Comparison of ENCODE assay signal across 12 mouse cellular contexts in genomic region chr12:101782787-101783186, GRCm38 (mm10). TPM values are rescaled to one million over a fixed set of nuclear protein-coding genes. Genes with fewer than 3 reads are reported as not detected.
A peak's percentile ranks its signal among the peaks of the same experiment; 100 is the strongest.
DNase-seq lines count a peak whose midpoint lies in the region; ATAC-seq and TF ChIP-seq lines count a peak whose summit lies in the region.
"Had no signal": no experiment of that assay in that cellular context is flagged by ENCODE, and none has a peak within 500 bp of the region (broad histone marks: within the 10 kb centered on the region; RNA-seq: fewer than 3 reads in every experiment).

No protein-coding gene starts in this region.

- H3K27ac ChIP-seq in liver, postnatal 0 days (ENCODE audit: low read depth), result no peak overlapping the region
- H3K27ac ChIP-seq: heart, embryonic 15.5 days; hindbrain, postnatal 0 days had no signal

- peak; percentile 19 for DNase-seq in CD4-positive, CD25-positive, alpha-beta regulatory T cell, adult 2 months (ENCODE audit: low read depth, low spot score)
- DNase-seq in liver, postnatal 0 days, result no peak
- no peak for DNase-seq in liver
- DNase-seq in gonadal fat pad, adult 2 months (ENCODE audit: low read depth), result peak; percentile 54
- DNase-seq in lung, postnatal 25 days (ENCODE audit: low spot score), result peak; percentile 59
- no peak for DNase-seq in spleen, adult 12 weeks (ENCODE audit: low spot score)
- DNase-seq: adrenal gland, postnatal 14 days; thymus, adult 18-20 months had no signal

- H3K9ac ChIP-seq in liver, postnatal 0 days (replicated peaks), result no peak overlapping the region
- H3K9ac ChIP-seq: heart, embryonic 15.5 days had no signal

- no peaks in the 10 kb centered on the region for H3K9me3 ChIP-seq in liver, postnatal 0 days (ENCODE audit: low read length)
- H3K9me3 ChIP-seq: heart, embryonic 15.5 days had no signal

- peak; percentile 28 for TF ChIP-seq CTCF in liver, postnatal 0 days (IDR thresholded peaks at IDR 0.05; ENCODE audit: low read depth)

- H3K4me2 ChIP-seq in liver, postnatal 0 days (ENCODE audit: low read depth, low read length), result no peak overlapping the region
- H3K4me2 ChIP-seq: heart, embryonic 15.5 days had no signal

- no peaks in the 10 kb centered on the region for H3K27me3 ChIP-seq in liver, postnatal 0 days (ENCODE audit: insufficient read depth, low read length)
- H3K27me3 ChIP-seq: heart, embryonic 15.5 days had no signal

- no peak for ATAC-seq in CD4-positive, CD25-positive, alpha-beta regulatory T cell, adult 4 months
- no peak for ATAC-seq in liver, postnatal 0 days
- no peak for ATAC-seq in inflammation-experienced regulatory T-cells, adult 6 months
- ATAC-seq: hindbrain, postnatal 0 days had no signal

- H3K4me1 ChIP-seq in liver, postnatal 0 days (ENCODE audit: insufficient read depth), result no peaks in the 10 kb centered on the region

- H3K4me3 ChIP-seq in liver, postnatal 0 days (ENCODE audit: low read depth, low read length), result no peak overlapping the region
- H3K4me3 ChIP-seq: heart, embryonic 15.5 days had no signal

- no peaks in the 10 kb centered on the region for H3K36me3 ChIP-seq in liver, postnatal 0 days (replicated peaks; ENCODE audit: insufficient read depth, low read length)
- H3K36me3 ChIP-seq: heart, embryonic 15.5 days had no signal

- no peak for TF ChIP-seq EP300 in liver, postnatal 0 days (IDR thresholded peaks at IDR 0.05; ENCODE audit: low read depth)

- 40% methylated on average over 2 of the region's 2 CpGs for WGBS in liver, postnatal 0 days (ENCODE audit: insufficient replicate concordance)

RNA-seq across cellular contexts. Expression of gene Fbln5, which starts 36.1 kb away (rescaled TPM):
- polyA plus RNA-seq in CD4-positive, CD25-positive, alpha-beta regulatory T cell, adult 4 months (2017; shearing (Covaris generic)), result not detected
- 10.7 TPM in 2 replicates for polyA plus RNA-seq in liver, postnatal 0 days (2015; fragmentation: Nextera tagmentation; extraction: Ambion mirVana)
- 69.0 and 85.6 TPM in 2 replicates for polyA plus RNA-seq in gonadal fat pad, adult 2 months (2012; rRNA removed)
- not detected for polyA plus RNA-seq in inflammation-experienced regulatory T-cells, adult 6 months (2017; shearing (Covaris generic))

Comparison
In these comparisons a context has a peak if more than half of its experiments do, and no peak if none do; other contexts are left out.
1. DNase-seq: peak in CD4-positive, CD25-positive, alpha-beta regulatory T cell, adult 2 months (single experiment), gonadal fat pad, adult 2 months (single experiment) and lung, postnatal 25 days (single experiment); none in liver, postnatal 0 days (single experiment), liver (single experiment) and spleen, adult 12 weeks (single experiment).
2. RNA of gene Fbln5, which starts 36.1 kb away (polyA plus RNA-seq): 69.0 to 85.6 TPM in gonadal fat pad, adult 2 months and 10.7 TPM in liver, postnatal 0 days; not detected in CD4-positive, CD25-positive, alpha-beta regulatory T cell, adult 4 months and not detected in inflammation-experienced regulatory T-cells, adult 6 months; every median in the first group is over 10 times any median in the second.